Mouse (Mus musculus) kidney, adult 18-20 months (tissue): ENCODE data around the gene Gm28047.
A peak's percentile ranks its signal among the peaks of the same experiment; 100 is the strongest.

Source experiments
- DNase-seq: peaks from one replicate; pipeline ENCODE4 v3.0.0; 2021

Gm28047 gene

DNA sequence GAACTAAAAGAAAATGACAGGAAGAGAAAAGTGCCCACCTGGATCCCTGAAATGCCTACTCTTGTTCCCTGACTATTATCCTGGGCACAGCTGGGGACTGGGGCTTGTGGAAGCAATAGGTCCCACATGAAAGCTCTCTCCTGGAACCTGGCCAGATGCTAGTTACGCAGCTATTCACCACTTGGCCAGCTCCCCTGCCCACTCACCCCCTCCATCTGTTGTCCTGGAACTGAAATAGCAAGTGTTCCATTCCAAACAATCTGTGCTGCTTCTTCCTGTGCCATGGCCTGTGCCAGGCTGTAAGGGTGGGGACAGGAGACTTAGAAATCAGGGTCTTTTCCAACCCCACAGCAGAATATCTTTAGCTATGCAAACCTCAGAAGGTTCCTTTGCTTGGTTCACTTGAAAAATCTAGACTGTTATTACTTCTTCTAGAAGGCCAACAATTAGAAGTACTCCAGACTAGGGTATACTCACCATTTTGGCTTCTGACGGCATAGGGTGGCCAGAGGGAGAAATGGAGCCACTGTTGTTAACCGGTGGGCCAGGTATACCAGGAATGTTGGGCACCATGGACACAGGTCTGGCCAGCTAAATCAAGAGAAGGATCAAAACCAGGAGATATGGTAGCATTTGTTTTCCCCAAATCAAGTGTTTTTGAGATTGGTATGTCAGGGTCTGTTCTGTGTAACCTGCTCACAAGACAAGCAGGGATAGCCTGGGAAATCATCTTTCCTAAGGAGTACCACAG, 78.0 kb downstream of the Gm28047 start:
- DNase-seq: peak; percentile 42

- DNase-seq: no peak
Observed at GRCm38 (mm10) chr15:102546246-102546645, 78.6 kb downstream of the Gm28047 start.

DNA sequence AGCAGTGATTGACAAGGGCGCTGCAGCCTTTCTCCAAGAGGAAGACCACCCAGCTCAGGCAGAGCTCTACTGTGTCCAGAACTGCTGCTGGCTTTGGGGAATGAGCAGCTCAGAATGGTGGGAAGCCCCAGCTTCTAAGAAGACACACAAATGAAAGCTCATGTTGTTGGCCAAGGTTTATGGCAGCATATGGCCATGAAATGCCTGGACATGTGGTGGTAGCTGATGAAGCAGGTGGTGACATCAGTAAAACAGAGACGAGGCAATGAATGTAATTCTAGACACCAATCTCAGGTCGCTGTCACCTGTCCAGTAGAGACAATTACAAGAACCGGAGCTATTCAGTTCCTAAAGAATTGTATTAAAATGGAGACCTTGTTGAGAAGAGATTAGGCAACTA, 80.1 kb downstream of the Gm28047 start:
- DNase-seq: no peak

DNA sequence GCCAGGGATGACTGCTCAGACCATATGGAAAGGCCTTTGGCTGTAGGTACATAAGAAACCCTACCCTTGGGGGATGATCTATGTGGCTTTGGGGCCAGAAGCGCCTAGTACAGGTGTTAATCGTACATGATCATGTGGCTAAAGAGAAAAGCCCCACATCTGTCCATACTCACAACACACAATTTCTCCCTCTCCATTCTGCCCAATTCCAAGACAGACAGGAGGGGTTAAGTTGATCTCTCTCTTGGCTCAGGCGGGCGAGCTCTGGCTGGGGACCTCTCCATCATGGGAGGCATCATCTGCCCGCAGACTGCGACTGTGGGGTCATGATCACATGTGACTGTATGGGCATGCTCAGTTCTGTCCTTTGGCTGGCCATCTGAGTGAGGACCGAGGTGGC, 90.9 kb downstream of the Gm28047 start:
- no peak for DNase-seq

DNA sequence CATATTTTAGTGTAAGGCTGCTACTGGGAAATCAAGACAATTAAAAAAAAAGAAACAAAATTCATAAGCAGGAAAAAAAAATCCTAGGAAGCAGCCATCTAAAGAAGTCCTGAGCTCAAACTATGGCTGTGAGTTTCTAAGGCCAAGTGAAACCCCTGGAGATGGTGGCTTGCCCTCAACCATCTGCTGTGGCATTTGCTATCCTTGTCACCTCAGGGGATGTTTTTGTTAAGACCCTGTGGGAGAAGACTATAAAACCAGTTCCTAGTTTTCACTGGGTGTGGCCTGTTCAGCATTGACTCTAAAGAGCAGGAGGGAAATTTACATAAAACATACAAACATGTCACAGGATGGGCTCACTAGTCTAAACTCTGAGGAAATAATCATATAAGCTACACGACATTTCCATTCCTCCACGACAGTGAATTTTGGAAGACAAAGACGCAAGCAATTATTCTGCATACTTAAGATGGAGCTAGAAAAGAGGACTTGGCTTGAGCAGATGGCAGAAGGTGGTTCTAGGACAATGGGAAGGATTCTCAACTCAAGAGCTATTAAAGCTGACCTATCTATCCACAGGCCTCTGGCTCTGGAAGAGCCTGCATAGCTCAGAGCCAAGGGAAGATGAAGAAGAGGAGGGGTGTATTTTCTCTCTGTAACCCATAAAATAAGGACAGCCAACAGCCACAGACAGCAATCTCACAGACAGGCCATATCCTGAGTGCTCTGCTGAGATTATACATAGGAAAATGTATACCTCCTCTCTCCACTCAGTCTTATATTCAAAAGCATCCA, 92.6 kb downstream of the Gm28047 start:
- no peak for DNase-seq

DNA sequence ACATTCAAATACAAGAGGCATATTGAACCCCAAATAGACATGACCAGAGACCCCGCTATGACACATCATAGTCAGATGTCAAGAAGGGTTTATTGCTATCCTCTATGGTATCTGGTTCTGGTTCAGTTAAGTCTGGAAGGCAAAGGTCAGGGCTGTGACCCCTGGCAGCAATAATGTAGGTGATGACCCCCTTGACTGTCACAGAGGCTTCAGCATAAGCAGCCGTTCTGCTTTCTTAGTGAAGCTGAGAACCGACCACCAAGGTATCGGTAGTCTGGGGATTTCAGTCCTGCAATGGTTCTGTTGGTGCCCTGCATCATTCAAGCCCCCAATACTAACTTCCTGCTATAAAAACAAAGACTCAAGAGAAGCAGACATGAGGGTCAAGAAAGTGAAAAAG, 93.3 kb downstream of the Gm28047 start:
- DNase-seq: no peak

- no peak for DNase-seq
Observed at GRCm38 (mm10) chr15:102530566-102530965, 94.3 kb downstream of the Gm28047 start.

GRCm38 (mm10) chr15:102528396-102528795, 96.5 kb downstream of the Gm28047 start:
- DNase-seq: no peak

DNA sequence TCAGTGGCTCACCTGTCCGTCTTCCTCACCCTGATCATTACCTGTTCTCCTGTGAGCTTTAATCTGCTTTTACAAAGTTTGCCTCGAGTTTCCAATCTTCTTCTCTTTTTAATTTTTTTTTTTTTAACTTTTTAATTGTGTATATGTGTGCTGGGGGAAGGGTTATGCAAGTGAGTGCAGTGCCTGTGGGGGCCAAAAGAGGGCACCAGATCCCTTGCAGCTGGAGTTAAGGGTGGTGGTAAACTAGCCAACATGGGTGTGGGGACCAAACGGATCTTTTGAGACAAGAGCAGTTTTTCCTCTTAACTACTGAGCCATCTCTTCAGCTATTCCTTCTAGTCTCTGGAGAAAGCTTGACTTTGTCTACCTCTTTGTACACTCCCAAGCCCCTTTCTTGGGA, 96.9 kb downstream of the Gm28047 start:
- DNase-seq: no peak

DNA sequence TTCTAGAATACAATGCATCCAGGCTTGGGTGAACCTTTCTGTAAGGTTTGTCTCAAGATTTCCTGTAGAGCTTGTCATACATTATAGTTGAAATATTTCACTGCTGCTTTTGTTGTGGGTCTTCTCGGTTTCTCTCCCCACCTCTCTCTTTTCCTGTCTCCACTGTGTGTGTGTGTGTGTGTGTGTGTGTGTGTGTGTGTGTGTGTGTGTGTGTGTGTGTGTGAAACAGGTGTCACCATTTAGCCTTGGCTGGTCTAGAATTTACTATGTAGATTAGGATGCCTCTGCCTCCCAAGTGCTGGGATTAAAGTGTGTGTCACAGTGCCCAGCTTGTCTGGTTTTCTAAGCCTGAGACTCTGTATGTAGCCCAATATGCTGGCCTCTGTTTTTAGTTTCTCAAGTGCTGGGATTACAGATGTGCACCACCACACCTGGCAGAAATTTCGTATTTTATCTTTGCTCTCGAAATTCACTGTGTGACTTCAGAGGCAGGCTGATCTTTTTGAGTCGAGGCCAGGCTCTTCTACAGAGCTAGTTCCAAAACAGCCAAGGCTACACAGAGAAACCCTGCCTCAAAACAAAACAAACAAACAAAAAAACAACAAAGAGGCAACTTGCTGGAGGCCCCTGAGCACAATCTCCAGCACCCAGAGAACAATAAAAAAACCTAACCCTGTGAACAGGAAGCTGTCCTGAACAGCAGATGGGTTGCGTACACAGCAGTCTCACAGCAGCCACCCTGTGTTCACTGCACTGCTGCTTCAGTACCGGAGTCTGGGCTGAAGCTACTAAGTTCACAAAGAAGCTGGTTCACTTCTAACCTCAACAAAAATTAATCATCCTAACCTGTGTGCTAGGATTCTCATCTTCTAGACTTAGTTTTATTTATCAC, 98.5 kb downstream of the Gm28047 start:
- no peak for DNase-seq

DNA sequence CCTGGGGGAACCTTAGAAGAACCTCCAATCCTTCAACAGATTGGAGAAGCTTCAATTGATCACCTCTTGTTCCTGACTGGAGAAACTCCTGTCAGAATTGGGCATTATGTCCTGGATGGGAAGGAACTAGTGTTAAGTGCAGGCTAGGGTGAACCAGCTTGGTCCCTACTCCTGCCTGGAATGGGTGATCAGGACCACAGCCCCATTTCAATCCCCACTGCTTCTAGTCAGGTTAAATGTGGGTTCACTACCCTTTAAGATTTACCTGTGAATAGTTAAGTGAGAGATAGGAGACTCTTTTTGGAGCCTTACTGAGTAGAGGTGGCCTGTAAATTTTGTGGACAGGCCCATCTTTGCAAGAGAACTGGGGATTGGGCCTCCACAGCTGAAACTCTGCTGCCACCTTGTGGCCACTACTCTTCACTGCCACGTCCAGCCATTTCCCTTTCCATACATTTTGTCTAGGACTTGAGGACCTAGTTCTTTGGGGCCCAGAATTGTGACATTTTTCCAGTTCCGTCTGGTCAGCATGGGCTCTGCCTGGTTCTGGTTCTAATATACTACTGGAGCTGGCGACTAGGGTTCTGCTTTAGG, 99.9 kb downstream of the Gm28047 start, which contains the start of gene Npff:
TSS of gene Npff (minus strand) at position 51 of the 594 bp plus-strand sequence.
- DNase-seq: peak; percentile 79

DNA sequence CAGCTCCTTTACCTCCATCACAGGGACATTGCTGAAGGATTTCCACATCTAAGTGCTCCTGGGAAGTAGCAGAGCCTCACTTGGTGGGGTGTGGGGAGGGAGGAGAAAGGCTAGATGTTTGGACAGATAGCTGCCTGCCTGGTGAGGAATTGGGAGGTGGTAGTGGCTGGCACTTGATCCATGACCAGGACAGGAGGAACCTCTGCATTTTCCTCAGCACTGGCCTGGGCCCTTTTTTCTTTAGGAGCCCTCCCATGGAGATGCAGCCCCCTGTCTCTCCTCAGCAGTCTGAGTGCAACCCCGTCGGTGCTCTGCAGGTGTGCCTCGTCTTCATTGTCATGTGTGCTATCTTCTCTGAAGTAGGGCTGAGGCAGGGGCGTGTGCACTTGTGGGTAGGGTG, 103.4 kb downstream of the Gm28047 start:
- no peak for DNase-seq

DNA sequence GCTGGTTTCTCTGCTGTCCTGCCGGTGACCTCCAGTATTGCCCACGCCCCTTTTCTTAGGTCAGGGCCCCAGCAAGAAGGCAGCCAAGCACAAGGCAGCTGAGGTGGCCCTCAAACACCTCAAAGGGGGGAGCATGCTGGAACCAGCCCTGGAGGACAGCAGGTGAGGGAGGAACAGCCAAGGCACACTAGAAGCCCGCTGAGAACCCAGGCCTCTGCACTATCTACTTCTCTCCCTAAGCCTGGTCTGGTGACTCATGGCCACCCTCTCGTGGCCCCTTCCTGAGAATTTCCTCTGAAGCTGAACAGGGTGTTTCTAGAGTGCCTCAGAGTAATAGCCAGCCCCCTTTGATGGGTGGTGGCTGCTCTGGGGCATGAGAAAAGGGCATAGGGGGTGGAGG, 104.5 kb downstream of the Gm28047 start:
- DNase-seq: no peak

GRCm38 (mm10) chr15:102519211-102520141, 105.4 kb downstream of the Gm28047 start:
- no peak for DNase-seq

DNA sequence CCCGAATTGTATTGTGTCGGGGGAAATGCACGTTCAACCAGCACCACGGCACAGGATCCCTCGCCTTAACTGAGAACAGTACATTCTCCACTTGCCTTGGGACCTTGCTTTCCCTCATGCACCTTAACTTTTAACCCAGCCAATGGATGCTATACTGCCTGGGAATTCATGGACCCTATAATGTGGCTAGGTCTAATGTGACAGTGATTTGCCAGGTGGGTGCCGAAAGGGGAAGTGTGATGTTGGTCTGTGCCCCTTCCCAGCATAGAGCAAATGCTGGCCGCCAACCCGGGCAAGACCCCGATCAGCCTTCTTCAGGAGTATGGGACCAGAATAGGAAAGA, 106.0 kb downstream of the Gm28047 start:
- DNase-seq: no peak

GRCm38 (mm10) chr15:102517976-102518858, 106.7 kb downstream of the Gm28047 start, which contains the start of gene Tarbp2:
Gene Tarbp2, plus strand, starts transcription at chr15:102518192.
- peak; percentile 99 for DNase-seq

GRCm38 (mm10) chr15:102517631-102517975, 107.3 kb downstream of the Gm28047 start:
- no peak for DNase-seq

DNA sequence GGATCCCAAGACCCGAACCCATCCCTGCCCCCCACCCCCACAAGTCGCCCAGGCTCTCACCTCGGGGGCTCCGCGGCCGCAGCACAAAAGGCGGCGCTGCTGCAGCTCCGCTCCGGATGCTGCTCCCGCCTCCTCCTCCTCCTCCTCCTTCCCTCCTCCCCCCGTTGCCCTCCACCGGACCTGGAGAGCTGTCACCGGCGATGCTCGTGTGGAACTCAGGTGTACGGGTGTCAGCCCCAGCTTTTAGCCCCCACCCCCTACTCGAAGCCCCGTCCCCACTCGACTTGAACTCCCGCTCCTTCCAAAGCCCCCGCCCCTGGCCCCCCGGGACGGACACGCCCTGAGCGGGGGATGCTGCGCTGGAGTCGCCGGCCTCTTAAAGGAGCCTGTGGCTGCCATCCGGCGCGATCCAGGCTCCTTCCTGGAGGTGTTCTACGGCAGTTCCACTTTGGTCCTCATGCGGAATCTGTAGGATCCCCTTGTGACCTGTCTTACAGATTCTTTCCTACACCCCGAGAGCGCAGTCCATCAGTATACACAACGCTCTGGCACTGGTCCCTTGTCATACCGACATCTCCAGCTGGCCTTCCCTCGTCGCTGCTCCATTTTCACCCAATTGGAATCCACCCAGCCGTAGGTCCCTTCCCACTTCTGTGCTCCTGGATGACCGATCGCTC, 108.0 kb downstream of the Gm28047 start, which contains the start of gene Map3k12:
TSS of gene Map3k12 (minus strand) at position 337 of the 677 bp plus-strand sequence.
- DNase-seq: peak; percentile 82

- no peak for DNase-seq
Observed at GRCm38 (mm10) chr15:102516293-102516692, 108.6 kb downstream of the Gm28047 start.

DNA sequence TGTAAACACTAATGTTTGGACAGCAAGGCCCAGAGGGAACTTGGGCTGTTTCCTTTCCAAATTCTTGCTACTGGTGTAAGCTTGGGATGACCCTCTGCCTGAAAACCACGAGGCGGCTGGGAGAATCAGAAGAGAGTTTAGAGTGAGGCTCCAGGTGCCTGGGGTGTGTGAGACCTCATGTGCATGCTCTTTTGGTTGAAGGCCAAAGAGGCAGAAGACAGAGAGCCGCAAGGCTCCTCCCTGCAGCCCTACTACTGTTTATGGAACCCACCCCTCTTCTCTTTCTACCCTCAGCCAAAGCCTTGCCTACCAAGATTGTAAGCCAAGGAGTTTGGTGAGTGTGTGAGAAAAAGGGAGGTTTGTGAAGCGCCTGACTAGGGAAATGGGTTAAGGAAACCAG, 109.1 kb downstream of the Gm28047 start:
- DNase-seq: no peak
